Mouse (Mus musculus) adipose tissue, adult 10 weeks (tissue): Measurements from ENCODE around the gene Rab11fip3. TPM values are rescaled to one million over a fixed set of nuclear protein-coding genes. Genes with fewer than 3 reads are reported as not detected.

Source experiments
- polyA plus RNA-seq: library from polyadenylated mRNA; stranded (reverse); fragments of 350-450 nt; fragmentation: Illumina TruSeq; extraction: RNeasy Lipid Tissue Mini Kit (QIAGEN cat#74804); gene quantifications from one replicate; pipeline ENCODE4 v1.2.3, GENCODE M21; 2014; ENCODE audit warnings: low read depth, low replicate concordance

Gene Rab11fip3
- polyA plus RNA-seq = 27.8 TPM

DNA sequence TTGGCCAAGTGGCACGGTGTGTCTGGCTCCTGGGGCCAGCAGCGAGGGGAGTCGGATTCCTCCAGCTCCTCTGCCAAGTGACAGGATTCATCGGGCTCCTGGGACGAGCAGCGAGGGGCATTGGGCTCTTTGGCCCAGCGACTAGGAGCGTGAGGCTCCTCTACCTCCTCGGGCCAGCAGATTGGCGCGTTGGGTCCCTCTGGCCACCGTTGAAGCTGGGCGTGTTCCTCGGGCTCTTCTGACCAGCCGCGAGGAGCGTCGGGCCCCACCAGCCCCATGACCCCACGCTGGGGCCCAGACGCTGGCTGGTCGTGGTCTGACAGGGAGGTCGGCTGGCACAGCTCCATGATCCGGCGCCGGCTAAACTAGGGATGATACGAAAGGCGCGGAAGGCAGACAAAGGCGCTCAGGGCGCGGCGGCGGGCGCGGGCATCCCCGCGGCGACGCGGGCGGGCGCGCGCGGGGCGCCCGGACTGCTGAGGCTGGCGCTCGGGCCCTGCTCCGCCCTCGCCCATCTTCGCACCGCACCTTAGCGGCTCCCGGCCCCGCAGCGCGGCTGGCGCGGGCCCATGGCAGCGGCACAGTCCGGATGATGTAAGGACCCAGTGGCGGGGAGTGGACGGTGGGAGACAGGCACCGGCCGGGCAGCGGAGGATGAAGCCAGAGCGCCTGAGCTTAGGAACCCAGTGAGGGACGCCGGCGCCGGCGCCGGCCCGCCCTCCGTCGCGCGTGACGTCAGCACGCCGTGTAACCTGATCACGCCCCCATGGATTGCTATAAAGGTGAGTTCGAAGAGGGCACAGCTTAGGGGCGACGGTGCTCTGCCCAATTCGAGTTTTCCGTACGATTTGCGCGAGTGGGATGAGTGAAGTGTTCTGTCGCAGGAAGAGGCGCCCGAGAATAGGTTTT is at the start of gene Rab11fip3:
Gene Rab11fip3, minus strand, starts transcription at position 725 of the 909 bp plus-strand sequence.

DNA sequence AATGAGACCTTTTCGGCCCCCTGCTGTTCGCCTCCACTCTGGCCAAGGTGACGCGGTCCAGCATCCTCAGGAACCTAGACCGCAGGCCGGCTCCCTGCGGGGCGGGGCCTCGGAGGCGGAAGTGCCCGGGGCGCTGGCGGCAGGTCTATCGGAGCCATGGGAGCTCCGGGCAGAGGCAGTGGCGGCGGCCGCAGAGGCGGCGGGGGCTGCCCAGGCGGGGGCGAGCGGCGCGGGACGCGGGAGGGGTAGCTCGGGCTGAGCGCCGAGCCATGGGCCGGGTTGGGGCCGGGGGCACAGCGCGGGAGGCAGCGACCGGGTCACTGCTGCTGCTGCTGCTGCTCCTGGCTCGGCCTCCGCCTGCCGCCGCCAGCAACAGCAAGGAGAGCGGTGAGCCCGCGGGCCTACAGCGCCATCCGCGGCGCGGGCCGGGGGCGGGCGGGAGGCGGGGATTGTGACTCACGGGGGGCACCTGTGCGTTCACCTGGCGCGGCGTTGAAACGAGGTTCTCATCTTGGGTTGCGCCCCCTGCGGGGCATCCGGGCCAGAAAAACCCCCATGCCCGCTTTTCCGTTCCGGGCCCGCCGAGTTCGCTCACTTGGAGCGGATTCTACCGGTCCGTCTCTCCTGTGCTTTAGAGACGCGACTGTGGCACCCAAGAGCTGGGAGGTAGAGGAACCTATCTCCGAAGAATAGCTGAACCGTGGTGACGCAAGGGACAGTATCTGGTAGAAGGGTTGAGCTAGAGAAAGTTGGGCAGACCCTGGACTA is 44.0 kb upstream of the Rab11fip3 start, which contains the start of gene Tmem8:
Gene Tmem8, plus strand, starts transcription at position 119 of the 768 bp plus-strand sequence.

DNA sequence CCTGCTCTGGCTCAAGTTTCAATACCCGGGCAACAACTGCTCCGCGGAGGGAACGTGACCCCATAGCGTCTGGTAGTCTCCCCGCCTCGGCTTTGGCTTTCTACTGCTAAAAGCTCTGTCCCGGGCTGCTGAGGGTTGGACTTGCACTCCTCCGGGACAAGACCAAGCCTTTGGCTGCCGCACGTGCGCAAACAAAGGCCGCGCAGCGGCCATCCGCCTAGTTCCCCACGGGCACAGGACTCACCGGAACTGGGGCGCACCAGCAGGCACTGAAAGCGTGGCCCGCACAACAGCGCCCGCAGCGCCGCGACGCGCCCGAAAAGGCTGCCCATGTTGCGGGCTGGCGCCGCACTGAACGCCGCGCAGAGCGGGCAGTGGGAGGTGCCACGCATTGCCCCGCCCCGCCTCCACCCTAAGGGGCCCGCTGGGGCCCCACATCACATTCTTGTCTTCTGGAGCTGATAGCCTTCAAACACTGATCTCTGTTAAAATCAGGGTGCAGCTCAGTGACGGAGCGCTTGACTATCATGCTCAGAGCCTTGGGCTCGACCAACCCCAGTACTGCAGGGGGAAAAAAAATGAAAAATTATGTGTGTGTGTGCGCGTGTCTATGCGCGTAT is 25.9 kb upstream of the Rab11fip3 start, which contains the start of gene Nme4:
Gene Nme4, minus strand, starts transcription at position 482 of the 620 bp plus-strand sequence.

DNA sequence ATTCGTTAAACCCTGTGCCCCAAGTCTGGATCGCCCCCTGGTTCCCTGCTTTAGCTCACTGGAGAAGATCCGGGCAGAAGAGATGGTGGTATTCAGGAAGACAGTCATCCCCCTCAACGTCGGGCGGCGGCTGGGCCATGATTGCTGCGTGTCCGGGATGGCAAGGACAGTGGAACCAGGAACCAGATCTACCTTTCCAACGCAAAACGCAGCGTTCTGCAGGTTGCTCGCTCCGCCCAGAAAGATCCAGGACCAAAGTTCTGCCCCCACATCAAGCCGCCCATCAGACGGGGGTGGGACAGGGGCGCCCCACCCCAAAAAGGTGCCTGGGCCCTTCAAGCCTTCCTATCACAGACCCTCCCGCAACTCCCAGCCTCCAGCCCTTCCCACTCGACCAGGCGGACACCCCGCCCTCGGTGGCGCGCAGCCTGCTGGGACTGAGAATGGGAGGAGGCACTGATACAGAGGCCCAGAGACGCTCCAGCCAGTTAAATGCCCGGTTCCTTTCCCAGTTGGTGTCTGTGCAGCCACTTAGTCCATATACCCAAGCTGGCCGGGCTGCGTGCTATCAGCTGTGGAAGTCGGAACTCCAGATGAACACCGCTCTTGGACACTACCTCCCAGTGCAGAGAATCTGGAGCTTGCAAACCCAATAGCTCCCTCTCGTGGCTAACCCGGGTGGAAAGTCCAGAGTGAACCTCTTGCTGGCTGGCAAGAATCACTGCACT is 20.7 kb upstream of the Rab11fip3 start, which contains the start of gene Decr2:
Gene Decr2, minus strand, starts transcription at position 433 of the 728 bp plus-strand sequence.

DNA sequence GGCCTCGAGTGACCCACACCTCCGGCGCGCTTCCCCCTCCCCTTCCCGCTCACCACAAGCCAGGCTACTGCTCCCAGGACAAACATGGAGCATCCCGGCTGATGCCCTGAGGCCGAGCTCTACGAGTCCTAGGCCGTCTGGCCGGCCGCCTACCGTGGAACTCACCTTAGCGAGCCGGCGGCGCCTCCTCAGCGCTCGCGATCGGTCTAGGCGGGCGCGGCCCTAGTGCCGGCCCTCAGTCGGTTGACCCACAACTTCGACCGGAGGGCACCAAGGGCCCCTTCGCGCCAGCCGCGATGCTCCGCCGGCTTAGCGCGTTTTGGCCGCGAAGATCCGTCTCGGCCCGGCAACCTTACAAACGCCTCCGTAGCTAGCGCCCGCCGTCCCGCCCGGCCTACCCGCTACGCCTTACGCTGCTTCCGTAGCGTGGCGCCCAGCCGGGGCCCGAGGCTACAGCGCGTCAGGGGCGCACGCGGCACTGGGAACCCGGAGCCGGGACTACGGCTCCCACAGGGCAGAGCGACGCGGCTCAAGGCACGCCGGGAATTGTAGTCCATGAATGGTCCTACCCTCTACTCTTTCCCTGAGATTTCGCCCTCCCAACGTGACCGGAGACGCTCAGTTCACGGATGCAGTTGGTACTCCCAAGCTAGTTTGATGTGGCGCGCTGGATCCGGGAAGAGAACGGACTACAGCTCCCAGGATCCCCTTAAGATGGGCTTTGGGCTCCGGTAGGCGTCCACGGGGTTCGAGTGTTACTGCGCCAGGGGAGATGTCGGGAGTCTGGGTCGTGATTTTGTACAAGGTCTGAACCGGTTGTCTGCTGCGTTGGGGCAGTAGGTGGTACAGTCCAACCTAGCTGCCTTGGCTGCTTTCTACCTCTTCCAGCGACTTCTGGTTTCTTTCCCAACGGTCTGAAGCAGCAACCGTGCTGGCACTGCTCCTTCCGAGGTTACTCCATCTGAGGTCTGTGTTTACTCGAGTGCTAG is 83.8 kb downstream of the Rab11fip3 start, which contains the start of gene Capn15:
Gene Capn15, minus strand, starts transcription at position 491 of the 989 bp plus-strand sequence.

DNA sequence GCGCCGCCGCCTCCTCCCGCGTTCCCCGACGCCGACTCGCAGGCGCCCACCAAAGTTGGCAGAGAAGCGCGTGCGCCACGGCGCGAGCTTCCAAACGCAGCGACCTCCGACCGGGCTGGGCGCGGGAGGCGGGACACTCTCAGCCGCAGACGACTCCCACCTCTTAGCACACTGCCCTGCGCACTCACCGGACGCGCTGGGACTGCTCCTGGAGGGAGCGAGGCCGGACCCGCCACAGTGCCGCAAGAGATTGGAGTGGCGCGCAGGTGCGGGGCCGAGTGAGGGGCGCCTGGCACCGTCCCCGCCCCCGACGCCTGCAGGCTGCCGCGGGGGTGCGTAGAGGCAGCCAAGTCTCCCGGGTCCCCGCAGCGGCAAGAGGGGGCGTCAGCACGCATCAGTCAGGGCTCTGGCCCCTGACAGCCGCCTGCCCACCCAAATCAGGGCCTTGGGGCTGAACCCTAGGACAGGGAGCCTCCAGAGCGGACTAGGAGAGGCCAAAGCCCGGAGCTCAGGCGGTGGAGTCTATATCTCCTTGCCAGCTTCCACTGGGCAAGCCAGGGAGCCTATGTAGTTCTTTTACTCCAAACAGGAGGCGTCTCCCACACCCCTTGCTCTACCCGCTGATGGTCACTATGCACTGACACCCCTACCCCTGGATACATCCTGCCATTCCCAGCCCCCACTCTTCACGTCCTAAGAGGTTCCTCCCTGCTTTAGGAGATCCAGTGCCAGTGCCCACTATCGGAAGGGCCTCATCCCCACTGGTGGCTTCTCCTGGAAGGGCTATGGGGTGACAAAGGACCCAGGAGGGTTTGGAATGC is 117.3 kb downstream of the Rab11fip3 start, which contains the start of gene A930017K11Rik:
Gene A930017K11Rik, minus strand, starts transcription at position 763 of the 821 bp plus-strand sequence.

DNA sequence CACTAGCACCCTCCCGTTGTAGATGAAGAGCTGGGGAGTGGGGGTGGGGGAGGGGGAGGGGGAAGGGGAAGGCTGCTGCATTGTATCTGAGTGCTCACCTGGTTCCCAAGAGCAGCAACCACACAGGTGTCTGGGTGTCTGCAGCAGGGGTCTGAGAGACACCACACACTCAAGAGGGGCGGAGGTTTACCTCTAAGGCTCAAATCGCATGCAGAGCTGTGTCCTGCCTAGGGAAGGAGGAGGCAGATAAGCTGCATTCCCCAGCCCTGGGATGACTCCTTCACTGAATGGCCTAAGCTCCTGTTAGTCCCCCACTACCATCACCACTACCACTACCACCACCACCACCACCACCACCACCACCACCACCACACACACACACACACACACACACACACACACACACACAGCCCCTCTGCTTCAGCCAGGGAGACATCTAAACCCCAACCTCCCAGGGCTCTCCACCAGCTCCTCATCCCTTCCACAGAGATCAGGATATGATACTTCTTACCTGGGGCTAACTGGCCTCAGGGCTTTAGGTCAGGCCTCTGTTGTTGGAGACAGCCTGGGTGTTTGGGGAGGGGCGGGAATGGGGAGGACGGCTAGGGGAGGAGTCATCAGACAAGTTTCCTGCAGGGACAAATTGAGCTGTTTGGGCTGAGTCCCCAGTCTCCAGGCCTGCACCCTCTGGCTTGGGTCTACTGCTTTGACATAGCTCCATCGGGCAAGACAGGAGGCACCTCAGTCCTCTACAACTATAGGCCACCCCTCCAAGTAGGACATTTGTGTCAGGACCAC is 124.8 kb downstream of the Rab11fip3 start, which contains the start of the genes Pigq and Nhlrc4:
Gene Pigq, minus strand, starts transcription at position 571 of the 798 bp plus-strand sequence.
Gene Nhlrc4, minus strand, starts transcription at position 596 of the 798 bp plus-strand sequence.

Other genes with a start within 250 kb of the Rab11fip3 start
- 14.1 TPM for gene Wdr24, start 245.9 kb downstream of the Rab11fip3 start, polyA plus RNA-seq
- gene Jmjd8, start 240.7 kb downstream of the Rab11fip3 start, polyA plus RNA-seq = 62.1 TPM
- gene Stub1, start 236.2 kb downstream of the Rab11fip3 start, polyA plus RNA-seq = 137 TPM
- 43.9 TPM for gene Rhbdl1, start 232.3 kb downstream of the Rab11fip3 start, polyA plus RNA-seq
- 17.7 TPM for gene Gm20683, start 227.8 kb downstream of the Rab11fip3 start, polyA plus RNA-seq
- gene Rhot2, start 224.7 kb downstream of the Rab11fip3 start, polyA plus RNA-seq = 37.8 TPM
- 12.3 TPM for gene Wdr90, start 208.1 kb downstream of the Rab11fip3 start, polyA plus RNA-seq
- gene Mcrip2, start 200.8 kb downstream of the Rab11fip3 start, polyA plus RNA-seq = 30.4 TPM
- 50.1 TPM for gene Mettl26, start 194.5 kb downstream of the Rab11fip3 start, polyA plus RNA-seq
- gene Wfikkn1, start 188.7 kb downstream of the Rab11fip3 start, polyA plus RNA-seq = 1.1 TPM
- 22.5 TPM for gene Rab40c, start 149.8 kb downstream of the Rab11fip3 start, polyA plus RNA-seq
- gene Pigq, start 124.6 kb downstream of the Rab11fip3 start, polyA plus RNA-seq = 65.9 TPM
- gene Nhlrc4, start 124.6 kb downstream of the Rab11fip3 start, polyA plus RNA-seq = 2.3 TPM
- 1.3 TPM for gene A930017K11Rik, start 117.0 kb downstream of the Rab11fip3 start, polyA plus RNA-seq
- 18.4 TPM for gene Capn15, start 83.8 kb downstream of the Rab11fip3 start, polyA plus RNA-seq
- 22.2 TPM for gene Decr2, start 20.8 kb upstream of the Rab11fip3 start, polyA plus RNA-seq
- 4.0 TPM for gene Nme4, start 26.0 kb upstream of the Rab11fip3 start, polyA plus RNA-seq
- 31.5 TPM for gene Tmem8, start 43.7 kb upstream of the Rab11fip3 start, polyA plus RNA-seq
- 68.3 TPM for gene Mrpl28, start 53.9 kb upstream of the Rab11fip3 start, polyA plus RNA-seq
- 25.3 TPM for gene Axin1, start 69.1 kb upstream of the Rab11fip3 start, polyA plus RNA-seq
- 0.48 TPM for gene Pdia2, start 129.5 kb upstream of the Rab11fip3 start, polyA plus RNA-seq
- gene Rgs11, start 133.4 kb upstream of the Rab11fip3 start, polyA plus RNA-seq = 25.0 TPM
- gene Arhgdig, start 138.2 kb upstream of the Rab11fip3 start, polyA plus RNA-seq = 1.9 TPM
- 46.5 TPM for gene Fam234a, start 174.7 kb upstream of the Rab11fip3 start, polyA plus RNA-seq
- gene Luc7l, start 183.3 kb upstream of the Rab11fip3 start, polyA plus RNA-seq = 45.6 TPM